Mouse (Mus musculus) E14TG2a.4 (cell line): ENCODE measurements around the gene Klkb1.
A peak's percentile ranks its signal among the peaks of the same experiment; 100 is the strongest.

ENCODE experiments used
- H3K27me3 ChIP-seq: 2 replicates; pipeline ENCODE4 v1.6.1; 2014; ENCODE audit warnings: low read length, control low read depth; ENCODE audit not compliant: insufficient read depth
- H3K36me3 ChIP-seq: 2 replicates; pipeline ENCODE4 v1.6.1; 2014; ENCODE audit warnings: low read length, control low read depth; ENCODE audit not compliant: insufficient read depth
- H3K4me1 ChIP-seq: replicated peaks from 2 replicates; pipeline ENCODE4 v1.6.1; 2014; ENCODE audit warnings: low read depth, low read length, control low read depth
- H3K4me3 ChIP-seq: replicated peaks from 2 replicates; pipeline ENCODE4 v1.5.1; 2014; ENCODE audit warnings: mild to moderate bottlenecking, low read length
- H3K9me3 ChIP-seq: 2 replicates; pipeline ENCODE4 v1.6.1; 2014; ENCODE audit warnings: low read length, control low read depth
- CTCF ChIP-seq: conservative IDR thresholded peaks from 2 replicates; pipeline ENCODE4 v1.5.1; 2014; ENCODE audit warnings: low read length
- NANOG ChIP-seq: IDR thresholded peaks from 2 replicates; pipeline ENCODE4 v1.6.1; 2014; ENCODE audit warnings: borderline replicate concordance, low read length, mixed read lengths
- POU5F1 ChIP-seq: IDR thresholded peaks from 2 replicates; pipeline ENCODE4 v1.6.1; 2014; ENCODE audit warnings: low read length, borderline replicate concordance

Gene Klkb1

DNA sequence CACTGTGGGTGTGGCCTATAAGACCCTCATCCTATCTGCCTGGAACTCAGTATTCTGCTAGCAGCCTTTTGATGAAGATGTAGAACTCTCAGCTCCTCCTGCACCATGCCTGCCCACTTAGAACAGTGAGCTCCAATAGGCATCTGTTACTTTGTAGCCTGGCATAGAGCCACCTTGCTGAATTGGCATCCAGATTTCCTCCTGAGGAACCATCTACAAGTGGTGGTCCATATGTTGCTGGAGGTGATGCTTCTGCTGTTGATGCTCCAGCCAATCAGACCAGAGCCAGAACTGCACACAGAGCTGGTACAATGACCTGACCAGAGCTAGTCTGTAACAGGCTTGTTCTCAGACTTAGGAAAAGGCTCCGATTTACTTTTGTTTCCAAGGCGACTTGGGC lies 2.9 kb downstream of the Klkb1 start:
- no peaks in the 10 kb centered on the region for H3K4me1 ChIP-seq
- TF ChIP-seq CTCF (no peak), NANOG (no peak), POU5F1 (no peak)
- no peak overlapping the region for H3K4me3 ChIP-seq
- H3K9me3 ChIP-seq = peaks cover 13% of the 10 kb centered on the region
- no peaks in the 10 kb centered on the region for H3K36me3 ChIP-seq
- H3K27me3 ChIP-seq = no peaks in the 10 kb centered on the region

- peaks cover 5% of the 10 kb centered on the region; the same call in 1 of the 2 replicates for H3K27me3 ChIP-seq
- peaks cover 5% of the 10 kb centered on the region; the same call in 1 of the 2 replicates for H3K4me1 ChIP-seq
- H3K4me3 ChIP-seq = no peak overlapping the region
- no peaks in the 10 kb centered on the region for H3K36me3 ChIP-seq
- TF ChIP-seq NANOG (no peak), CTCF (no peak), POU5F1 (no peak)
- no peaks in the 10 kb centered on the region for H3K9me3 ChIP-seq
Measured at GRCm38 (mm10) chr8:45281630-45282029, 13.0 kb downstream of the Klkb1 start.

DNA sequence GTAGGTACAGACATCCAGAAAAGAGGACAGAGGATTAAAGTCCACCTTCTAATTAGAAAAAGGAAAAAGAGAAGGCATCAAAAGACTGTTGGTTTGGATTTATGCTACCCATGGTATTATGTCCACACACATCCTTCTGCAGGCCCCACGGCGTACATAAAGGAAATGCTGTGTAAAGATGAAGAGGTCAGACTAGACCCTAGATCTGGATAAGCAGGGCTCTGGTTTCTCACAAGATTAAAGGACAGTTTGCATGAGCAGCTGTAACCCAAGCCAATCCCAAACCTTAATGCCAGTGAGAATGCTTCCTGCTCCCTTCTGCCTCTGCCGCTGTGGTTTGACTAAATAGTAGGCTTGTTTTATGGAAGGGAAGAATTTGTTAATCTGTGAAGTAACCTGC lies 17.2 kb downstream of the Klkb1 start:
- H3K9me3 ChIP-seq = no peaks in the 10 kb centered on the region
- peaks cover 5% of the 10 kb centered on the region; the same call in 1 of the 2 replicates for H3K4me1 ChIP-seq
- TF ChIP-seq CTCF (no peak), NANOG (no peak), POU5F1 (no peak)
- no peaks in the 10 kb centered on the region for H3K36me3 ChIP-seq
- no peak overlapping the region for H3K4me3 ChIP-seq
- H3K27me3 ChIP-seq = peaks cover 5% of the 10 kb centered on the region; the same call in 1 of the 2 replicates

DNA sequence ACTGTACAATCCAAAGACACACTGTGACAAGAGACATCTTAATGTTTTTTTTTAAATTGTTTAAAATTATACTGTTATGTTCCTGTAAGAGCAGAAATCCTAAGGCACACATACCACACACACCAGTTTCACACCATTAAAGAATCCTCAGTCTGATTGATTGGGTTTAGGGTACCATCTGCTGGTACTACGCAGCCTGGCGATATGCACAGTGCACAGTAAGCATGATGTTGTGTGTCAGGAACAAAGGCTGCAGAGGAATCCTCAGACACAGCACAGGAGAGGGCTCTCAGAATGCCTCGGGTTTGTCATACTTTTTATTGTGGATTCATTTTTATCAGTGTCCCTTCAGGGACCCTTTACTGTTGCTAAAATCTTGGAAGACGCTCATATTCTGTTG lies 20.3 kb downstream of the Klkb1 start:
- TF ChIP-seq POU5F1 (no peak), CTCF (no peak), NANOG (no peak)
- Histone ChIP-seq H3K27me3 (peaks cover 5% of the 10 kb centered on the region; the same call in 1 of the 2 replicates), H3K36me3 (no peaks in the 10 kb centered on the region), H3K4me1 (peaks cover 5% of the 10 kb centered on the region; the same call in 1 of the 2 replicates), H3K9me3 (no peaks in the 10 kb centered on the region), H3K4me3 (no peak overlapping the region)

DNA sequence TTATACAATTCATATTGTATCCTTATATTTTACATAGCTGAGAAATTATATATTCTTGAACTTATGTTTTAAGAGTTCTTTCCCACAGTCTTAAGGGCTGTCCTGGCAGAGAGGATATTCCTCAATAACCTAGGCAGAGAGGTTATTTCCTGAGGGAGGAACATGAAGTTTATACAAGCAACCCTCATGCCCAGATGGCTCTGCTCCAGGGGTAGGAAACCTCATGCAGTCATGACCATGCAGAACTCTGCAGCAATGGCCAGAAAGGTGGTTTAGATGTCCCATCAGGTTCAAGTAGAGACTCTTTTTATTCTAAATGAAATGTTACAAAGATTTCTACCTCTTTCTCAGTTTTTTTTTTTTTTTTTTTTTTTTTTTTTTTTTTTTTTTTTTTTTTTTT lies 25.6 kb downstream of the Klkb1 start:
- peaks cover 21% of the 10 kb centered on the region for H3K9me3 ChIP-seq
- H3K4me3 ChIP-seq = no peak overlapping the region
- no peaks in the 10 kb centered on the region for H3K36me3 ChIP-seq
- peaks cover 10% of the 10 kb centered on the region for H3K4me1 ChIP-seq
- no peak for TF ChIP-seq POU5F1
- no peak for TF ChIP-seq CTCF
- no peak for TF ChIP-seq NANOG
- H3K27me3 ChIP-seq = no peaks in the 10 kb centered on the region

DNA sequence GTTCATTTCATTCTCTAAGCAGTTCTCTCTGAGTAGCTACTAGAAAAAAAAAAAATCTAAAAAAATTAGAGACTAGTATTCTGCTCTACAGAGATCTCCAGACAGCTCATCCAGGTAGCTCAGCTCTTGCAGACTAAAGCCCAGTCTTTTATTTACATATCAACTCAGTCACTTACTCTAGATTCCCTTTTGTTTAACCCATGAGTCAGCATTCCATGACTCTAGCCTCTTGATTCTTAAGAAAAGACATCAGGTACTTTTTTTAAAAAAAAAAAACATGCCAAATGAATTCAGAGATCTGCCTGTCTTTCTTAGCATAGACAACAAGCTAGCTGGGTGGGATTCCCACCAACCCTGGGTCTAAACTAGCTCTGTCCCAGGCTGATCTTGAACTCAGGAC lies 26.2 kb downstream of the Klkb1 start:
- Histone ChIP-seq H3K36me3 (no peaks in the 10 kb centered on the region), H3K27me3 (no peaks in the 10 kb centered on the region), H3K9me3 (peaks cover 21% of the 10 kb centered on the region), H3K4me3 (no peak overlapping the region), H3K4me1 (peaks cover 10% of the 10 kb centered on the region)
- TF ChIP-seq CTCF (no peak), POU5F1 (no peak), NANOG (no peak)

- Histone ChIP-seq H3K4me3 (no peak overlapping the region), H3K36me3 (no peaks in the 10 kb centered on the region), H3K27me3 (no peaks in the 10 kb centered on the region), H3K4me1 (peaks cover 10% of the 10 kb centered on the region), H3K9me3 (peaks cover 21% of the 10 kb centered on the region)
- no peak for TF ChIP-seq NANOG
- TF ChIP-seq POU5F1 = no peak
- no peak for TF ChIP-seq CTCF
Measured at GRCm38 (mm10) chr8:45267611-45268391, 26.9 kb downstream of the Klkb1 start.

DNA sequence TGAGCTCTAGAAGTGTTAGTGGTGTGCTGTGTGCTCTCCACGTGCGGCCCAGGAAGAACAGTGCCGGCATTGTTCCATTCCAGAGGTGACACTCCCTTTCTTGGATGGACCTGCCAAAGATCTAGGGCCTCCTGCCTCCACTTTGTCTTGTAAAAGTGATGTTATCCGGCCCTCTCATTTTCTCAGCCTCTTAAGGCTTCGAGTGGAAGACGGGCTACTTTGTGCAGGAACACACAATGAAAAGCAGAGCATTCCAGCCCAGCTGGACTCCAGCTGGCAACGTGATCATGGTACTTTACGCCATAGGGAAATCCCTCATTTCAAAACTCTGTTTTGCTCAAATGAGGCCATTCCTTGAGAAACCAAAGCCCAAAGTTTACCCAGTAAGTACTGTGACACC lies 27.7 kb downstream of the Klkb1 start:
- TF ChIP-seq NANOG (peak; percentile 22; the same call in 1 of the 2 replicates), POU5F1 (no peak)
- Histone ChIP-seq H3K4me3 (no peak overlapping the region), H3K36me3 (no peaks in the 10 kb centered on the region), H3K4me1 (peaks cover 10% of the 10 kb centered on the region), H3K27me3 (no peaks in the 10 kb centered on the region), H3K9me3 (peaks cover 21% of the 10 kb centered on the region)
